Mouse (Mus musculus): Measurements from ENCODE around the gene Zfx. TPM values are rescaled to one million over a fixed set of nuclear protein-coding genes. Genes with fewer than 3 reads are reported as not detected.

Zfx gene
- total RNA-seq, 2 experiments from 2014 or later, result 32.6 to 45.3 TPM

DNA sequence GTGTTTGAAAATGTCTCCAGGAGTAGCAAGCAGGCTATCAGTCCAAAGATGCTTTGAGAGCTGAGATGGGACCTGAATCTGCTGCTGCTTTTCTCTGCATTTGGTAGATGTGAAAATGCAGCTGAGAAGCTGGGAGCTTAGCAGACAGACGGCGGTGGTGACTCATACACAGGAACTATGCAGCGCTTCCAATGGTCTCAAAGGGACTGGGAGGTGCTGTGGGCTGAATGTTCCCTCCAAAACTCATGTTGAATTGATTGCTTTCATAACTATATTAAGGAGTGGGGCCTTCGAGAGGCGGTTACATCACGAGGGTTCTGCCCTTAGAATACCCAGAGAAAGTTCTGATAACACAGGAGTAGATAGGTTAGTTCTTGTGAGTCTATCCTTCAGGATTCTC is 62.3 kb downstream of the Zfx start:
- ATAC-seq (ENCODE audit: poor library complexity, severe bottlenecking), result no peak

- no peak for ATAC-seq (ENCODE audit: poor library complexity, severe bottlenecking)
Observed at GRCm38 (mm10) chrX:94060751-94061150, 62.8 kb downstream of the Zfx start.

GRCm38 (mm10) chrX:94058748-94059147 is 64.8 kb downstream of the Zfx start:
- no peak for ATAC-seq (ENCODE audit: poor library complexity, severe bottlenecking)

DNA sequence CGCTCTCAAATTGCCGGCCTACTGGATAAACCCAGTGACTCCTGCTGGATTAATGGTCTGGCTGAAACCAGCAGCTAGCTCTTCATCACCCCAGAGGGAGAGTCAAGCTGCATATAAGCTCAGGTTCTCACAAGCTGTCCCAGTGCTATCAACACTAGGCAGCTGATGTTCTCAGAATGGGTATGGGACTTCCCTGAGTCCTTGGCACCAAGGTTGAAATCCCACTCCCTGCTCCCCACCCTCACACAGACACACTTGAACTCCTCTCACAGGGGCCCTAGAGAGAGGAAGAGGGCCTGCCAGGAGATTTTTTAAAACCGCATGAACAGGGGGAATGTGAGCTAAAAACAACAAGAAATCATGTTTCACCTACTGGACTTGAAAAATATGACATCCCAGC is 74.5 kb downstream of the Zfx start:
- no peak for ATAC-seq (ENCODE audit: poor library complexity, severe bottlenecking)

- no peak for ATAC-seq (ENCODE audit: poor library complexity, severe bottlenecking)
Observed at GRCm38 (mm10) chrX:94048048-94048447, 75.5 kb downstream of the Zfx start.

- no peak for ATAC-seq (ENCODE audit: poor library complexity, severe bottlenecking)
Observed at GRCm38 (mm10) chrX:94047381-94047780, 76.1 kb downstream of the Zfx start.

DNA sequence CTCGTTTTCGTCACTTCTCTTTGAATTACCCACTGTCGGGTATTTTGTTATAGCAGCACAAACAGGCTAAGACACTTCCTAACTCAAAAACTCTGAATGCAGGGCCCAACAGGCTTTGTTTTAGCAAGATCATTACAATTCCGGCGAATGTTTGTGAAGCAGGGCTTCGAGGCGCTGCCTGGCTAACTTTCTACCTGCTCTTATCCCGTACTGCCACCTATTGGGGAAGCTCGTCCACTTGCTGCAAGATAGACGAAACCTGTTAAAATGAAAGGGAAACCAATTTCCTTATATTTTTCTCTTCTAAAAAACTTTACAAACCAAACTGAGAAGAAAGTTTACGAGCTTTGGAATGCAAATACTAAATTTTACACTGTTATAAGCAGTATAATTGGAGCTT is 90.6 kb downstream of the Zfx start:
- peak; percentile 75 for ATAC-seq (ENCODE audit: poor library complexity, severe bottlenecking)

DNA sequence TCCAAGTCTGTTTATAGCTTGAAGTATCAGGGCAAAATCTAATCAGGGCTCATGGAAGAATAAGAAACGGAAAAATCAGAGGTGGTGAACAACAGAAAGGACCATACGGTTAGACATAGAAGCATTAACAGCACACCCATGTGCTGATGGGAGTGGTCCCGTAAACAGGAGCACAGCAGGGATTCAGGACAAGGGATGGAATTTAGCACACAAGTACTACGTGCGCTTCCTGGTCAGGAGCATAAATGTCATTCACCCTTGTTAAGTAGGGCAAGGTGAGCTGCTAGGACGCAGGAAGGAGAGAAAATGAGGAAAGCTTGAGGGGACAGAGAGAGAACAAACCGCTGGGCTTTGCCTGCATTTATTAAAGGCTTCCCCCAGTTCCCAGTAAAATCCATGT is 93.4 kb downstream of the Zfx start:
- no peak for ATAC-seq (ENCODE audit: poor library complexity, severe bottlenecking)

Other genes with a start within 250 kb of the Zfx start
- not detected in 2 replicates for gene AU015836, start 155.0 kb downstream of the Zfx start, total RNA-seq (2015)
- gene AU015836, start 155.0 kb downstream of the Zfx start, total RNA-seq (2017), result 0.48 TPM in 1 of 2 replicates, not detected in the other
- 95.0 and 104 TPM in 2 replicates for gene Eif2s3x, start 89.2 kb upstream of the Zfx start, total RNA-seq (2015)
- 102 and 106 TPM in 2 replicates for gene Eif2s3x, start 89.2 kb upstream of the Zfx start, total RNA-seq (2017)
- gene Klhl15, start 110.9 kb upstream of the Zfx start, total RNA-seq (2015), result 9.4 and 12.9 TPM in 2 replicates
- gene Klhl15, start 110.9 kb upstream of the Zfx start, total RNA-seq (2017), result 6.9 and 7.2 TPM in 2 replicates
- not detected in 2 replicates for gene Fam90a1b, start 243.1 kb upstream of the Zfx start, total RNA-seq (2015)
- gene Fam90a1b, start 243.1 kb upstream of the Zfx start, total RNA-seq (2017), result 0.18 and 0.24 TPM in 2 replicates
- gene Apoo, start 243.4 kb upstream of the Zfx start, total RNA-seq (2015), result 22.4 and 26.4 TPM in 2 replicates
- gene Apoo, start 243.4 kb upstream of the Zfx start, total RNA-seq (2017), result 9.7 and 11.6 TPM in 2 replicates

Measured in megakaryocyte, adult 5-6 weeks (primary cell).